Mouse (Mus musculus) kidney, postnatal 10 days (tissue): ENCODE data around the gene Ppfibp1.

Experiments used
- DNase-seq: peaks from one replicate; pipeline ENCODE4 v3.0.0; 2021; ENCODE audit warnings: mixed read lengths

The Ppfibp1 gene

GRCm38 (mm10) chr6:146961832-146962481 lies 73.7 kb downstream of the Ppfibp1 start:
- no peak for DNase-seq

- no peak for DNase-seq
Measured at GRCm38 (mm10) chr6:146963396-146964150, 75.3 kb downstream of the Ppfibp1 start.

- DNase-seq, result no peak
Measured at GRCm38 (mm10) chr6:146965139-146965772, 77.0 kb downstream of the Ppfibp1 start.

GRCm38 (mm10) chr6:146966446-146967019 lies 78.2 kb downstream of the Ppfibp1 start:
- DNase-seq, result no peak

GRCm38 (mm10) chr6:146967836-146968235 lies 79.5 kb downstream of the Ppfibp1 start:
- DNase-seq, result no peak

- DNase-seq, result no peak
Measured at GRCm38 (mm10) chr6:146970811-146971210, 82.5 kb downstream of the Ppfibp1 start.

- DNase-seq, result no peak
Measured at GRCm38 (mm10) chr6:146971366-146971765, 83.1 kb downstream of the Ppfibp1 start.

- DNase-seq, result no peak
Measured at GRCm38 (mm10) chr6:146972009-146972408, 83.7 kb downstream of the Ppfibp1 start.

- no peak for DNase-seq
Measured at GRCm38 (mm10) chr6:146972740-146973139, 84.5 kb downstream of the Ppfibp1 start.

- no peak for DNase-seq
Measured at GRCm38 (mm10) chr6:146973406-146973805, 85.1 kb downstream of the Ppfibp1 start.

- no peak for DNase-seq
Measured at GRCm38 (mm10) chr6:146973830-146974229, 85.5 kb downstream of the Ppfibp1 start.

GRCm38 (mm10) chr6:146976446-146976845 lies 88.2 kb downstream of the Ppfibp1 start:
- DNase-seq, result no peak

- DNase-seq, result peak; percentile 48
Measured at GRCm38 (mm10) chr6:146978691-146979114, 90.4 kb downstream of the Ppfibp1 start.

GRCm38 (mm10) chr6:146979115-146979744 lies 90.9 kb downstream of the Ppfibp1 start:
- peak; percentile 51 for DNase-seq

GRCm38 (mm10) chr6:146979953-146980352 lies 91.7 kb downstream of the Ppfibp1 start:
- peak; percentile 46 for DNase-seq

- DNase-seq, result no peak
Measured at GRCm38 (mm10) chr6:146981249-146981835, 93.1 kb downstream of the Ppfibp1 start.

- no peak for DNase-seq
Measured at GRCm38 (mm10) chr6:146984569-146984968, 96.3 kb downstream of the Ppfibp1 start.

- DNase-seq, result peak; percentile 82
Measured at GRCm38 (mm10) chr6:146994236-146994635, 105.9 kb downstream of the Ppfibp1 start.

GRCm38 (mm10) chr6:146995391-146995790 lies 107.1 kb downstream of the Ppfibp1 start:
- no peak for DNase-seq

GRCm38 (mm10) chr6:146995878-146996277 lies 107.6 kb downstream of the Ppfibp1 start:
- DNase-seq, result no peak

- DNase-seq, result no peak
Measured at GRCm38 (mm10) chr6:146997006-146997405, 108.7 kb downstream of the Ppfibp1 start.

- DNase-seq, result no peak
Measured at GRCm38 (mm10) chr6:146998710-146999109, 110.4 kb downstream of the Ppfibp1 start.

- DNase-seq, result no peak
Measured at GRCm38 (mm10) chr6:146999302-146999701, 111.0 kb downstream of the Ppfibp1 start.
